Mouse (Mus musculus): ENCODE data around the gene Pramel1. TPM values are rescaled to one million over a fixed set of nuclear protein-coding genes. Genes with fewer than 3 reads are reported as not detected.
"Not testable (repeated sequence)": the region's sequence is repeated elsewhere in the genome, so short reads cannot be mapped to it uniquely, and the experiment has no call there.

Gene Pramel1
- polyA plus RNA-seq, 1 experiment from 2014 or later = not detected

DNA sequence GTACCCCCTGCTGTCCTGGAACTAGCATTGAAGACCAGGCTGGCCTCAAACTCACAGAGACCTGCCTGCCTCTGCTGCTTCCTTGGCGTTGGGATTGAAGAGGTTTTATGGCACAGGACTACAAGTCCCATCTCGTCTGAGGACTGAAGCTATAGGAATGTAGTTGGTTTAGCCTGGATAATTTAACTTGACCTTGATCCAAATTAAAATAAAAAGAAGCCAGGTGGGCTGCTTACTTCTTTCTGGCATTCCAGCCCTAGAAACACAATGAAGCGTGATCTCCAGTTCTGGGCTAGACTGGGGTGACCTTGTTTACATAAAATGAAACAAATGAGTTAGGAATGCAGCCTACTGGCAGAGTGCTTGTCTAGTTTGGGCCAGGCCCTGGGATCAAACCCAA lies 19.9 kb downstream of the Pramel1 start:
- no peak overlapping the region for H3K4me3 ChIP-seq (ENCODE audit: low read depth, low read length)
- H3K27ac ChIP-seq (ENCODE audit: low read length) = no peak overlapping the region
- no peak overlapping the region for H3K4me2 ChIP-seq (ENCODE audit: low read depth, low read length)
- no peaks in the 10 kb centered on the region for H3K9me3 ChIP-seq (replicated peaks; ENCODE audit: control insufficient read depth, low read length)
- 64% methylated on average over 3 of the region's 3 CpGs for WGBS (ENCODE audit: insufficient replicate concordance)
- H3K27me3 ChIP-seq (ENCODE audit: control insufficient read depth, insufficient read depth, low read depth, low read length) = no peaks in the 10 kb centered on the region
- H3K9ac ChIP-seq (ENCODE audit: low read depth, low read length) = no peak overlapping the region
- H3K36me3 ChIP-seq (ENCODE audit: control insufficient read depth, insufficient read depth) = peaks cover 6% of the 10 kb centered on the region
- H3K4me1 ChIP-seq (ENCODE audit: control insufficient read depth, low read depth, low read length) = peaks cover 4% of the 10 kb centered on the region
- no peak for ATAC-seq (ENCODE audit: low read depth)

DNA sequence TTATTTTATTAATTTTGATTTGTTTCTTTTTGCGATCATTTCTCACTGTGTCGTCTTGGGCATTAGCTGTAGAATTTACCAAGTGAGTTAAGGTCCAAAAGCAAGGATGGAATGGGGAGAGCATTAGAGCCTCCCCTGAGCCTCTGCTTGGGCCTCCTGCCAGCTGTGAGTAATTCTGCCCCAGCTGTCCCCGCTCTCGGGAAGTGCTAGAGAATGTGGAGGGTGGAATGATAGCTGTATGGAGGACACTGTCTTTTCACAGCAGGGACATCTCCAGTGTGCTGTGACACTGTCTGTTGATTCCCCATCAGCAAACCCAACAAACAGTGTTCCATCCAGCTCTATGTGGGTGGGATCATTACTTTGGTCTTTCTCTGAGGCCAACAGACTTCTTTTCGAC lies 32.5 kb downstream of the Pramel1 start:
- H3K9me3 ChIP-seq (replicated peaks; ENCODE audit: control insufficient read depth, low read length); H3K36me3 ChIP-seq (ENCODE audit: control insufficient read depth, insufficient read depth); H3K4me3 ChIP-seq (ENCODE audit: low read depth, low read length); H3K9ac ChIP-seq (ENCODE audit: low read depth, low read length); H3K4me1 ChIP-seq (ENCODE audit: control insufficient read depth, low read depth, low read length); H3K27me3 ChIP-seq (ENCODE audit: control insufficient read depth, insufficient read depth, low read depth, low read length); H3K27ac ChIP-seq (ENCODE audit: low read length); H3K4me2 ChIP-seq (ENCODE audit: low read depth, low read length); ATAC-seq (ENCODE audit: low read depth): not testable (repeated sequence)
- WGBS (ENCODE audit: insufficient replicate concordance) = 77% methylated on average over 5 of the region's 5 CpGs

Other genes with a start within 250 kb of the Pramel1 start
- 3.3 TPM in 2 replicates for gene Prdm2, start 181.4 kb upstream of the Pramel1 start, polyA plus RNA-seq (2015; fragmentation: Nextera tagmentation; extraction: Ambion mirVana)
- gene Pdpn, start 94.9 kb upstream of the Pramel1 start, polyA plus RNA-seq (2015; fragmentation: Nextera tagmentation; extraction: Ambion mirVana) = 0.99 and 1.5 TPM in 2 replicates
- gene Lrrc38, start 44.7 kb upstream of the Pramel1 start, polyA plus RNA-seq (2015; fragmentation: Nextera tagmentation; extraction: Ambion mirVana) = not detected in 2 replicates
- gene Pramef8, start 18.0 kb downstream of the Pramel1 start, polyA plus RNA-seq (2015; fragmentation: Nextera tagmentation; extraction: Ambion mirVana) = 3.9 and 4.5 TPM in 2 replicates
- gene Oog4, start 55.9 kb downstream of the Pramel1 start, polyA plus RNA-seq (2015; fragmentation: Nextera tagmentation; extraction: Ambion mirVana) = not detected in 2 replicates
- gene Gm13043, start 116.9 kb downstream of the Pramel1 start, polyA plus RNA-seq (2015; fragmentation: Nextera tagmentation; extraction: Ambion mirVana) = not detected in 2 replicates
- gene Gm13040, start 141.5 kb downstream of the Pramel1 start, polyA plus RNA-seq (2015; fragmentation: Nextera tagmentation; extraction: Ambion mirVana) = not detected in 2 replicates
- not detected in 2 replicates for gene BC080695, start 157.3 kb downstream of the Pramel1 start, polyA plus RNA-seq (2015; fragmentation: Nextera tagmentation; extraction: Ambion mirVana)
- gene Gm13057, start 157.3 kb downstream of the Pramel1 start, polyA plus RNA-seq (2015; fragmentation: Nextera tagmentation; extraction: Ambion mirVana) = not detected in 2 replicates
- gene Gm13083, start 220.6 kb downstream of the Pramel1 start, polyA plus RNA-seq (2015; fragmentation: Nextera tagmentation; extraction: Ambion mirVana) = not detected in 2 replicates

Measured in liver, embryonic 16.5 days (tissue).